Mouse (Mus musculus) forebrain, postnatal 0 days (tissue): ENCODE measurements at regions not wholly inside any gene's neighbourhood (a gene's known extent, or its start where the extent isn't known, plus 50 kb on each side); places are given as distances from the start of the nearest gene placed in this dataset.

Experiments
- ATAC-seq: fragments of 200-750 bp; cut with Nextera tagmentation; 2 replicates; pipeline ENCODE4 v1.8.0; 2017; ENCODE audit warnings: mild to moderate bottlenecking, moderate library complexity
- DNase-seq: peaks from one replicate; pipeline ENCODE4 v3.0.0-alpha.2; 2015
- H3K27ac ChIP-seq: fragments of 300-500 bp; sonication (generic); 2 replicates; pipeline ENCODE4 v1.5.1; 2014; ENCODE audit warnings: low read depth, mild to moderate bottlenecking, antibody characterized with exemption, low read length, moderate library complexity, mixed read lengths
- H3K27me3 ChIP-seq: fragments of 300-500 bp; sonication (generic); 2 replicates; pipeline ENCODE4 v1.6.1; 2014; ENCODE audit warnings: mild to moderate bottlenecking, low read length, mixed read lengths; ENCODE audit not compliant: insufficient read depth
- H3K36me3 ChIP-seq: fragments of 300-500 bp; sonication (generic); 2 replicates; pipeline ENCODE4 v1.6.1; 2014; ENCODE audit warnings: mild to moderate bottlenecking, moderate library complexity; ENCODE audit not compliant: insufficient read depth
- H3K4me1 ChIP-seq: fragments of 300-500 bp; sonication (generic); 2 replicates; pipeline ENCODE4 v1.6.1; 2014; ENCODE audit warnings: antibody characterized with exemption; ENCODE audit not compliant: insufficient read depth
- H3K4me2 ChIP-seq: fragments of 300-500 bp; sonication (generic); 2 replicates; pipeline ENCODE4 v1.6.1; 2014; ENCODE audit warnings: low read depth, mild to moderate bottlenecking, moderate library complexity
- H3K4me3 ChIP-seq: fragments of 300-500 bp; sonication (generic); 2 replicates; pipeline ENCODE4 v1.5.1; 2014; ENCODE audit warnings: low read depth, low read length, mixed read lengths
- H3K9ac ChIP-seq: fragments of 300-500 bp; sonication (generic); 2 replicates; pipeline ENCODE4 v1.6.1; 2014; ENCODE audit warnings: mild to moderate bottlenecking
- H3K9me3 ChIP-seq: fragments of 300-500 bp; sonication (generic); 2 replicates; pipeline ENCODE4 v1.6.1; 2016; ENCODE audit warnings: low read length
- CTCF ChIP-seq: sonication (generic); IDR thresholded peaks from 2 replicates; pipeline ENCODE4 v1.5.1; 2016; ENCODE audit warnings: antibody characterized with exemption, control low read depth, low read depth
- WGBS: fragments of 180-500 bp; shearing (Covaris S2); extraction: QIAGEN DNeasy Blood & Tissue Kit; methylation state at CpG from one replicate; pipeline ENCODE4 v1.1.7; 2014; 5-methylcytosine and 5-hydroxymethylcytosine counted together

DNA sequence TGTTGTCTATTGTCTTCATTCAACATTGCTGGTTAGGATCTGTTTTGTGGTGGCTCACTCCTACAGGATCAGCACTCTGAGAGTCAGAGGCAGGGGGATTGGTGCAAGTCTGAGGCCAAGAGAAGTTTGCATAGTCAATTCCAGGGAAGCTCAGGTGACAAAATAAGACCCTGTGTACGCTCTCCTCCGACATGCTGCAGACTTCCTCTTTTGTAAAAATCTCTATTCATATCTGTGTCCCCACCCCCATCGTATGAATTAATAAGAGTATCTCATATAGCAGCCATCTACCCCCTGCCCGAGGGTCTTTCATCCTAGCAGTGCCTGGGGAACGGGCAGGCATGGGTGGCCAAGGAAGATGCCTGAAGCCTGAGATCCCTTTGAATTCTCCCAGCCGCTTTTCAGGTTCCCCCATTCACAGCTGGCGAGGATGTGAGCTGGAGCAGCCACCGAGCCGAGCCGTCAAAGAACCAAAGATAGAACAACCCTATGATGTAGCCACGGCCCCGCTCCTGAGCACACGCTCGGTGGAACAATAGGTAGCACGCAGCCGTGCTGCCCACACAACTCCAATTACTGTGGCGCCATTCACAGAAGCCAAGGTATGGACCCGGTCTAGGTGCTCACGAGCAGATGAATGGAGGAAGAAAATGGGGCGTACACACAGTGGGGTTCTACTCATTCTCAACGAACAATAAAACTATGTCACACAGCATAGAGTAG, 120.4 kb upstream of the 1600014C23Rik start:
- no peak overlapping the region for H3K4me2 ChIP-seq
- 58% methylated on average over 21 of the region's 21 CpGs for WGBS
- no peak overlapping the region for H3K27ac ChIP-seq
- DNase-seq (no peak), ATAC-seq (peak; percentile 23)
- H3K4me3 ChIP-seq = no peak overlapping the region
- no peaks in the 10 kb centered on the region for H3K27me3 ChIP-seq
- H3K9ac ChIP-seq = no peak overlapping the region
- H3K4me1 ChIP-seq = no peaks in the 10 kb centered on the region
- TF ChIP-seq CTCF = no peak
- H3K9me3 ChIP-seq = no peaks in the 10 kb centered on the region
- H3K36me3 ChIP-seq = no peaks in the 10 kb centered on the region

DNA sequence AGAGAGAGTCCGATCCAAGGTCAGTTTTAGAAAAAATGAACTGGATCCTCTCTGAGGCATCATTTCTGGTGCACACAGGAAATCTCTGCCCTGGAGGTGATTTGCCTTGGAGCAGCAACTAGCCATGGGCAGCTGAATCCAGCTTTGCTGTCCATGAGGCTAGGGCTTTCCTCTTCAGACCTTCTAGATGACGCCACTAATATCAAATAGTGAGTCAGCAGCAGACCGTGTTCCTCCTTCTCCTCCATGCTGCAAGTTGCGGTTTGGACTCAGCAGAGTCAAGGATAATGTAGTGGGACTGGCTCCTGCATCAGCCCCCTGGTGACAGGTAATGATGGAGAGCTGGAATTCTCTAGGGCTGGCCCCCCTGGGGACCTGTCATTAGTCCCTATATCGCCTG, 118.8 kb upstream of the 1600014C23Rik start:
- no peak for DNase-seq
- WGBS = 46% methylated on average over 5 of the region's 5 CpGs
- H3K27ac ChIP-seq = no peak overlapping the region
- no peak overlapping the region for H3K9ac ChIP-seq
- H3K36me3 ChIP-seq = no peaks in the 10 kb centered on the region
- H3K4me2 ChIP-seq = no peak overlapping the region
- no peak for ATAC-seq
- no peaks in the 10 kb centered on the region for H3K27me3 ChIP-seq
- H3K4me1 ChIP-seq = no peaks in the 10 kb centered on the region
- no peak for TF ChIP-seq CTCF
- no peak overlapping the region for H3K4me3 ChIP-seq
- H3K9me3 ChIP-seq = no peaks in the 10 kb centered on the region

DNA sequence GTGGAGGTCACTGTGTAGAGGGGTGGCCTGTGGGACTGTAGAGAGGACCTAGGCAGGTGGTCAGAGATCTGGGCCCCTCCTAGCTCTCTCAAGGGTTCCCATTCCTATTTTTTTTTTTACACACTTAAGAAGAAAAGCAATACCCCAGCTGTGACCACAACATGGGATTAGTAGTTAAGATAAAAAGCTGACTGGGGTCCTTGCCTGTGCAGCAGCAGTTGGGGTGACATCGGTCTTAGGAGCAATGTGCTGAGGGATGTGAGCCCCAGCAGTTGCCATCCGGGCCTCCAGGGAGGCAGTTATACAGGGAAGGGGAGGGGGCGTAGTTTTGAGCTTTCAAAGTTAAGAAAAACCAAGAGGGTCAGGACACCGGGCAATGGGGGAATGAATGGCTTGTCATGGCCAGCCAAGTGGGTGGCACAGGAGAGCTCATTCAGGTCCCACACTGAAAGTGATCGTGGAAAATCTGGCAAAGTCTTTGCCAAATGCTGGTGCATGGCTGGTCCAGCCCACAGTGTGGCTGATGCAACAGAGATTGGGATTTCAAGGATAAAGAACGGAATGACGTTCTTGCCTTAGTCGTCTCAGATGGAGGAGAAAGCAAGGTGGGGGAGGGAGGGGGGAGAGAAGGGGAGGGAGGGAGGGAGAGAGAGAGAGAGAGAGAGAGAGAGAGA, 118.2 kb upstream of the 1600014C23Rik start:
- Histone ChIP-seq H3K27me3 (no peaks in the 10 kb centered on the region), H3K9ac (no peak overlapping the region), H3K4me3 (no peak overlapping the region), H3K9me3 (no peaks in the 10 kb centered on the region), H3K4me1 (no peaks in the 10 kb centered on the region), H3K36me3 (no peaks in the 10 kb centered on the region), H3K4me2 (no peak overlapping the region), H3K27ac (no peak overlapping the region)
- ATAC-seq = no peak
- DNase-seq = no peak
- no peak for TF ChIP-seq CTCF
- 38% methylated on average over 8 of the region's 8 CpGs for WGBS

DNA sequence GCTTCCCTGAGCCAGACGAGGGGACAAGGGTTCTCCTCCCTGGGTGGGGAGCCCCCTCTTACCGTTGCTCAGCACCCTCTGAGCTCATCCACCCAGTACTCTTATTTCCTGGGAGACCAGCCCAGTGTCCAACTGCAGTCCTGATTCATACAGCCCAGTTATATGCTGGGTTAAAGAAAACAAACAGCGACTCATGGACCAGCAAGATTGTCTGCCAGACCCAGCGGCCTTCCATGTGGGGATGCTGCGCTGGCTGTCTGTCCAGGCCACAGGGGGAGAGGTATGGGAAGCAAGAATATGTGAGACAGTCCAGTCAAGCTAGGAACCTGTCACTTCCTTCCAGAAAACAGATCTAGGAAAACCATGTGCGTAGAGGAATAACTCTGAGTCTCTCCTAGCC, 117.3 kb upstream of the 1600014C23Rik start:
- no peak for DNase-seq
- no peak overlapping the region for H3K4me2 ChIP-seq
- no peaks in the 10 kb centered on the region for H3K36me3 ChIP-seq
- WGBS = 82% methylated on average over 6 of the region's 6 CpGs
- H3K9ac ChIP-seq = no peak overlapping the region
- H3K27me3 ChIP-seq = no peaks in the 10 kb centered on the region
- H3K9me3 ChIP-seq = no peaks in the 10 kb centered on the region
- H3K27ac ChIP-seq = no peak overlapping the region
- no peak for TF ChIP-seq CTCF
- no peak for ATAC-seq
- H3K4me3 ChIP-seq = no peak overlapping the region
- H3K4me1 ChIP-seq = no peaks in the 10 kb centered on the region

DNA sequence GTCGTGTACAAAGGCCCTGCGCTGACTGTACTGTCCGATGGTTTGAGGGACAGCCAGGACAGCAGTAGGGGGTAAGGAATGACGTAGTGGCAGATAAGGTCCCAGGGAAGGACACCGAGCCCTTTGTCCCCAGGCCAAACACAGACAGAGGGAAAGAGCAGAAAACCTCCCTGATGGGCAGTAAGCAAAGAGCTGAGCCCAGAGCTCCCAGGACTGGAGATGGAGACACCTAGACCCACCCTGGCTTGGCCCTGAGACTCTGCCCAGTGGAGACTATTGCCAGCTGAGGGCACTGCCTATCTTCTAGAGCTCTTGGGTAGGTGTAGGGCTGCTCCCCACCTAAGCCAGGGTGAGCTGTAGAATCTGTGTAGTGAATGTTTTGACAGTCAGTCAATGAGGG, 116.5 kb upstream of the 1600014C23Rik start:
- WGBS = 80% methylated on average over 5 of the region's 5 CpGs
- no peaks in the 10 kb centered on the region for H3K4me1 ChIP-seq

DNA sequence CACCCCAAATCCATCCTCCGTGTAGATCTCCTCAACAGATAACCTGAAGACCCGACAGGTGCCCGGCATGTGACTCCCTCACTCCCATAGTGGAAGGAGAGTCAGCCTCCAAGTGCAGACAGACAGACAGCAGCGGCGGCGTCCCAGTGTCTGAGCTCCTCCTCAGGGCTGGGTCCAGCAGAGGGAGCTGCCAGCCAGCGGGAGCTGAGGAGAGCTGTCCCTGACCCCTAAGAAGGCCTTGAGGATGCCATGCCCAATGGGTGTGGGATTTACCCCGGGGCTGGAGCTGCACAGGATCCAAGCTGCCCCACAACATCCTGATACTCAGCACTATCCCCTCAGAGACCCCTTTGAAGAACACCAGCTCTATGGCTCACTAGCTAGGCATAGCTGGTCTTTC, 115.0 kb upstream of the 1600014C23Rik start:
- DNase-seq (no peak), ATAC-seq (no peak)
- Histone ChIP-seq H3K9me3 (no peaks in the 10 kb centered on the region), H3K4me3 (no peak overlapping the region), H3K9ac (no peak overlapping the region), H3K4me2 (no peak overlapping the region), H3K27ac (no peak overlapping the region), H3K36me3 (no peaks in the 10 kb centered on the region), H3K4me1 (no peaks in the 10 kb centered on the region), H3K27me3 (no peaks in the 10 kb centered on the region)
- peak; percentile 44; the same call in 1 of the 2 replicates for TF ChIP-seq CTCF
- 33% methylated on average over 8 of the region's 8 CpGs for WGBS

More for the DNA sequence above, 116.5 kb upstream of the 1600014C23Rik start:
- Histone ChIP-seq H3K9ac (no peak overlapping the region), H3K4me3 (no peak overlapping the region), H3K36me3 (no peaks in the 10 kb centered on the region), H3K4me2 (no peak overlapping the region), H3K9me3 (no peaks in the 10 kb centered on the region), H3K27me3 (no peaks in the 10 kb centered on the region), H3K27ac (no peak overlapping the region)
- ATAC-seq = no peak
- TF ChIP-seq CTCF = no peak
- no peak for DNase-seq

DNA sequence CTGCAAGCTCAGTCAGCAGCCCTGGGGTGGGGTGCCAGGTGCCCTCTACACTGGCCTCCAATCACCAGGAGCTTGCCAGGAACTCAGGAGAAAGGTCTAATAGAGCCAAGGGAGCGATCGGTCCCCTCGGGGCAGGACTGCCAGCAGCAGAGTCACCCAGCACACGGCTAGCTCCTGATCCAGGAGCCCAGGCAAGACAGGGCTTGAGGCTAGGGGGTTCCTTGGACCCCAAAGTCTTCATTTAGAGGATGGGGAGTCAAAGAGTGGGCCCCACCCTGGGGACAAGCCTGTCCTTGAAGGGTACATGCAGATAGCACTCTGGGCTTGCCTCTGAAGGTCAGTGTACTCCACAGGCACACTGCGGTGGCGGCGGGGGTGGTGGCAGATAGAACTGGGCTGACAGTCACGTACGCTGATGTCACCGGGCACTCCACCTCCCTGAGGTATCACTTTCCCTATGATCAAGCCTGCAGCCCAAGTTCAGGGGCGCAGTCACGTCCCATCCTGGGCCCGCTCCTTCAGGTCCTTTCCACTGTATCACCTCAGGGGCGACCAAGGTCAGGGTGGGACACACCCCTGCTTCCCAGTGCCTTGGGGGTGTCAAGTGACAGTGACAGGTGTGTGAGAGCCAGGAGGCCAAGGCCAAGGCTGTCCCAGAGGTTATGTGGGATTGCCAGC, 114.2 kb upstream of the 1600014C23Rik start:
- H3K4me2 ChIP-seq = no peak overlapping the region
- ATAC-seq (no peak), DNase-seq (no peak)
- no peak overlapping the region for H3K9ac ChIP-seq
- no peak overlapping the region for H3K27ac ChIP-seq
- no peak overlapping the region for H3K4me3 ChIP-seq
- no peaks in the 10 kb centered on the region for H3K36me3 ChIP-seq
- WGBS = 92% methylated on average over 14 of the region's 14 CpGs
- H3K9me3 ChIP-seq = no peaks in the 10 kb centered on the region
- H3K27me3 ChIP-seq = no peaks in the 10 kb centered on the region
- H3K4me1 ChIP-seq = no peaks in the 10 kb centered on the region
- TF ChIP-seq CTCF = no peak
